Mouse (Mus musculus) myocyte (in vitro differentiated cells): Measurements from ENCODE around the gene Prrc2a.

Experiments used
- CEBPB ChIP-seq: IDR thresholded peaks from 2 replicates; pipeline ENCODE4 v1.6.1; 2011; ENCODE audit warnings: mild to moderate bottlenecking, moderate library complexity; ENCODE audit not compliant: poor library complexity, insufficient read depth, severe bottlenecking
- MYOG ChIP-seq, 3 experiments: IDR thresholded peaks; one replicate each; pipeline ENCODE4 v1.6.1; 2011; ENCODE audit warnings: control low read depth in 2 of 3, low read depth in 2 of 3, mild to moderate bottlenecking in 2 of 3; ENCODE audit not compliant: insufficient read length in 2 of 3, control insufficient read depth in 1 of 3, insufficient read depth in 1 of 3
- POLR2A ChIP-seq: IDR thresholded peaks from one replicate; pipeline ENCODE4 v1.6.1; 2011; ENCODE audit warnings: low read depth, mild to moderate bottlenecking, control low read depth, moderate library complexity; ENCODE audit not compliant: insufficient read length
- TCF12 ChIP-seq: IDR thresholded peaks from one replicate; pipeline ENCODE4 v1.6.1; 2011; ENCODE audit warnings: mild to moderate bottlenecking, control low read depth; ENCODE audit not compliant: poor library complexity, insufficient read depth, severe bottlenecking

GRCm38 (mm10) chr17:35157661-35158175 is 7.0 kb downstream of the Prrc2a start:
- TF ChIP-seq POLR2A (no peak), TCF12 (no peak), MYOG (IDR thresholded peaks at IDR 0.05; ENCODE audit: control insufficient read depth in 1 of 3, insufficient read depth in 1 of 3, insufficient read length in 2 of 3, low read depth in 2 of 3) (no peak), CEBPB (no peak)
